Mouse (Mus musculus) embryonic fibroblast, embryonic 13.5 days (primary cell): ENCODE measurements around the gene Spast.

Experiments used
- CTCF ChIP-seq: IDR thresholded peaks from 2 replicates; pipeline ENCODE4 v1.5.1; 2011; ENCODE audit warnings: mild to moderate bottlenecking, control low read depth, low read length, moderate library complexity, borderline replicate concordance; ENCODE audit not compliant: insufficient read depth
- POLR2A ChIP-seq: IDR thresholded peaks from 2 replicates; pipeline ENCODE4 v1.6.1; 2011; ENCODE audit warnings: low read depth, mild to moderate bottlenecking, control low read depth, low read length, moderate library complexity

DNA sequence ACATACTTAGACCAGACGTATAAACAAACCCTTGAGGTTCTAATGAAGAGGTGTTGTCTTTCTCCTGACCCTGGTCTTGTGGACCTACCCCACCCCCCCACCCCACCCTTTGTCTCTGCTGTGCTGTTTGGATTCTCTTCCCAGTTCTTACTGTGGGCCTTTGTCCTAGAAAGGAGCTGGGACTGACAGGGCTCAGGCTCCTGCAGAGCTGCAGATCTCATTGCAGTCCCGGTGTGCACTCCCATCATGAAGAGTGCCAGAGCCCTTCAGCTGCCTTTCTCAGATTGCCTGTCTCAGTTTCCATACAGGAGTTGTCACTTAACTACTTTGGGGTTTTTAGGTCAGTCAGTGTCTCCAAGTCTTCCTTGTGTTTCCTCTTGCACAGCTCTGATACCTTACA lies 81.9 kb downstream of the Spast start:
- TF ChIP-seq CTCF, result no peak
- TF ChIP-seq POLR2A, result no peak
